ENCODE assay signal across 7 mouse cellular contexts in genomic region chr5:112428944-112429343, GRCm38 (mm10). TPM values are rescaled to one million over a fixed set of nuclear protein-coding genes. Genes with fewer than 3 reads are reported as not detected.
DNase-seq lines count a peak whose midpoint lies in the region; ATAC-seq and TF ChIP-seq lines count a peak whose summit lies in the region.

No protein-coding gene starts in this region.

- peak; percentile 53 for ATAC-seq in megakaryocyte, adult 5-6 weeks (ENCODE audit: poor library complexity, severe bottlenecking)

- H3K9ac ChIP-seq in ES-Bruce4 (ENCODE audit: low read depth, poor library complexity, severe bottlenecking): no peak overlapping the region

- no peak for TF ChIP-seq EP300 in ES-Bruce4 (IDR thresholded peaks at IDR 0.05; ENCODE audit: insufficient read depth, low read depth, low read length)

- no peaks in the 10 kb centered on the region for H3K4me1 ChIP-seq in ES-Bruce4 (ENCODE audit: control insufficient read depth, insufficient read depth, low read length)

- TF ChIP-seq POLR2A in ES-Bruce4 (IDR thresholded peaks at IDR 0.05; ENCODE audit: insufficient read depth, low read length): no peak

- H3K9me3 ChIP-seq in ES-Bruce4 (replicated peaks; ENCODE audit: control insufficient read depth, insufficient read depth, low read length, poor library complexity, severe bottlenecking): no peaks in the 10 kb centered on the region

- H3K27me3 ChIP-seq in ES-Bruce4 (ENCODE audit: control insufficient read depth, insufficient read depth, low read length, poor library complexity, severe bottlenecking): no peaks in the 10 kb centered on the region

- H3K4me3 ChIP-seq in ES-Bruce4 (ENCODE audit: low read depth, low read length): no peak overlapping the region

- peak; percentile 76 for TF ChIP-seq CTCF in ES-Bruce4 (IDR thresholded peaks at IDR 0.05; ENCODE audit: low read depth, low read length)

- peak; percentile 64 for DNase-seq in adipocyte (ENCODE audit: low spot score)
- peak; percentile 87 for DNase-seq in embryo, embryonic 10.5 days (ENCODE audit: low spot score)
- DNase-seq in heart, postnatal 4 days: peak; percentile 81
- DNase-seq in layer of hippocampus, postnatal 10 days (ENCODE audit: low spot score in 2 of 2): peak; percentile 76 to 85
- peak; percentile 72 for DNase-seq in right cerebral cortex, postnatal 14 days

- no peak overlapping the region for H3K27ac ChIP-seq in ES-Bruce4 (ENCODE audit: insufficient read depth, low read length)

- H3K36me3 ChIP-seq in ES-Bruce4 (ENCODE audit: control insufficient read depth, insufficient read depth, low read length, poor library complexity, severe bottlenecking): no peaks in the 10 kb centered on the region

RNA-seq across cellular contexts. Expression of gene Gm6588, which starts 20.3 kb away (rescaled TPM):
- not detected in 2 replicates for polyA plus RNA-seq in ES-Bruce4 (2011; ENCODE audit: insufficient read depth, insufficient read length, low read depth, missing spikeins)
- not detected for total RNA-seq in heart, postnatal 4 days (2021)
- not detected for total RNA-seq in layer of hippocampus, postnatal 10 days (2021)
- total RNA-seq in megakaryocyte, adult 5-6 weeks (2015): not detected in 2 replicates
- not detected in 2 replicates for total RNA-seq in megakaryocyte, adult 5-6 weeks (2017)

RNA-seq across cellular contexts. Expression of gene Asphd2, which starts 34.3 kb away (rescaled TPM):
- 6.7 and 7.2 TPM in 2 replicates for polyA plus RNA-seq in ES-Bruce4 (2011; ENCODE audit: insufficient read depth, insufficient read length, low read depth, missing spikeins)
- total RNA-seq in heart, postnatal 4 days (2021): 1 to 10 TPM; 1.4 to 1.6 TPM
- 100 to 1,000 TPM; 150 to 151 TPM for total RNA-seq in layer of hippocampus, postnatal 10 days (2021)
- not detected in 2 replicates for total RNA-seq in megakaryocyte, adult 5-6 weeks (2015)
- not detected in 2 replicates for total RNA-seq in megakaryocyte, adult 5-6 weeks (2017)

Comparison
In these comparisons a context has a peak if more than half of its experiments do, and no peak if none do; other contexts are left out.
1. RNA of gene Asphd2, which starts 34.3 kb away (total RNA-seq): 150 to 151 TPM in layer of hippocampus, postnatal 10 days; 1.4 to 1.6 TPM in heart, postnatal 4 days and not detected in megakaryocyte, adult 5-6 weeks; every median in the first group is over 10 times any median in the second.
2. Peak in every context shown above with its lines, with median percentiles within 50 percentile points of each other: DNase-seq.